Mouse (Mus musculus) hindbrain, embryonic 11.5 days (tissue): Measurements from ENCODE around the gene Mrpl53. TPM values are rescaled to one million over a fixed set of nuclear protein-coding genes. Genes with fewer than 3 reads are reported as not detected.

Experiments
- ATAC-seq: fragments of 200-750 bp; cut with Nextera tagmentation; 2 replicates; pipeline ENCODE4 v1.8.0; 2017; ENCODE audit warnings: mild to moderate bottlenecking, moderate TSS enrichment, moderate library complexity; ENCODE audit not compliant: low FRiP score
- DNase-seq: peaks from one replicate; pipeline ENCODE4 v3.0.0-alpha.2; 2015; ENCODE audit warnings: low spot score
- H3K27ac ChIP-seq: fragments of 300-500 bp; sonication (generic); 2 replicates; pipeline ENCODE4 v1.5.1; 2014; ENCODE audit warnings: mild to moderate bottlenecking, low read depth, low read length
- H3K27me3 ChIP-seq: fragments of 300-500 bp; sonication (generic); 2 replicates; pipeline ENCODE4 v1.6.1; 2014; ENCODE audit warnings: mild to moderate bottlenecking, low read length, moderate library complexity, mixed read lengths; ENCODE audit not compliant: control insufficient read depth, insufficient read depth
- H3K36me3 ChIP-seq: fragments of 300-500 bp; sonication (generic); 2 replicates; pipeline ENCODE4 v1.6.1; 2014; ENCODE audit warnings: mild to moderate bottlenecking, low read length, moderate library complexity, mixed read lengths; ENCODE audit not compliant: control insufficient read depth, insufficient read depth
- H3K4me1 ChIP-seq: fragments of 300-500 bp; sonication (generic); replicated peaks from 2 replicates; pipeline ENCODE4 v1.6.1; 2014; ENCODE audit warnings: low read length, mixed read lengths; ENCODE audit not compliant: control insufficient read depth, insufficient read depth
- H3K4me2 ChIP-seq: fragments of 300-500 bp; sonication (generic); replicated peaks from 2 replicates; pipeline ENCODE4 v1.6.1; 2014; ENCODE audit warnings: mild to moderate bottlenecking, low read depth, low read length
- H3K4me3 ChIP-seq: fragments of 300-500 bp; sonication (generic); 2 replicates; pipeline ENCODE4 v1.5.1; 2014; ENCODE audit warnings: low read depth, low read length
- H3K9ac ChIP-seq: fragments of 300-500 bp; sonication (generic); 2 replicates; pipeline ENCODE4 v1.6.1; 2014; ENCODE audit warnings: low read depth, low read length
- H3K9me3 ChIP-seq: fragments of 300-500 bp; sonication (generic); 2 replicates; pipeline ENCODE4 v1.6.1; 2016; ENCODE audit warnings: low read length; ENCODE audit not compliant: control insufficient read depth
- WGBS: fragments of 180-500 bp; shearing (Covaris S2); extraction: QIAGEN DNeasy Blood & Tissue Kit; methylation state at CpG from one replicate; pipeline ENCODE4 v1.1.7; 2014; 5-methylcytosine and 5-hydroxymethylcytosine counted together
- polyA plus RNA-seq: library from polyadenylated mRNA; unstranded; fragments of >200 nt; fragmentation: Nextera tagmentation; extraction: Ambion mirVana; gene quantifications from 2 replicates; pipeline ENCODE4 v1.2.1, GENCODE M21; 2014

Gene Mrpl53
- polyA plus RNA-seq, 1 experiment from 2014 or later, result 127 TPM

- Histone ChIP-seq H3K27me3 (peaks cover 92% of the 10 kb centered on the region), H3K4me3 (peak overlapping the region; percentile 14; the same call in 1 of the 2 replicates), H3K36me3 (no peaks in the 10 kb centered on the region), H3K4me1 (peaks cover 10% of the 10 kb centered on the region), H3K9me3 (no peaks in the 10 kb centered on the region), H3K27ac (no peak overlapping the region), H3K9ac (no peak overlapping the region), H3K4me2 (0 out of 2 replicates have a peak overlapping the region, but pooled peaks have one; percentile 12)
- under 1% methylated on average over 54 of the region's 58 CpGs for WGBS
- ATAC-seq, result no peak; the same call in none of the 2 replicates
- DNase-seq, result no peak
These were observed 38.3 kb upstream of the Mrpl53 start for GRCm38 (mm10) chr6:83070311-83071219.

- H3K9me3 ChIP-seq, result no peaks in the 10 kb centered on the region
- H3K27me3 ChIP-seq, result peaks cover 92% of the 10 kb centered on the region
- ATAC-seq (peak; percentile 39), DNase-seq (no peak)
- H3K36me3 ChIP-seq, result no peaks in the 10 kb centered on the region
- H3K27ac ChIP-seq, result no peak overlapping the region
- no peak overlapping the region for H3K9ac ChIP-seq
- peaks cover 10% of the 10 kb centered on the region for H3K4me1 ChIP-seq
- 0 out of 2 replicates have a peak overlapping the region, but pooled peaks have one; percentile 11 for H3K4me2 ChIP-seq
- peak overlapping the region; percentile 14; the same call in 1 of the 2 replicates for H3K4me3 ChIP-seq
- WGBS, result under 1% methylated on average over 24 of the region's 24 CpGs
These were observed 37.6 kb upstream of the Mrpl53 start for GRCm38 (mm10) chr6:83071220-83071619.

DNA sequence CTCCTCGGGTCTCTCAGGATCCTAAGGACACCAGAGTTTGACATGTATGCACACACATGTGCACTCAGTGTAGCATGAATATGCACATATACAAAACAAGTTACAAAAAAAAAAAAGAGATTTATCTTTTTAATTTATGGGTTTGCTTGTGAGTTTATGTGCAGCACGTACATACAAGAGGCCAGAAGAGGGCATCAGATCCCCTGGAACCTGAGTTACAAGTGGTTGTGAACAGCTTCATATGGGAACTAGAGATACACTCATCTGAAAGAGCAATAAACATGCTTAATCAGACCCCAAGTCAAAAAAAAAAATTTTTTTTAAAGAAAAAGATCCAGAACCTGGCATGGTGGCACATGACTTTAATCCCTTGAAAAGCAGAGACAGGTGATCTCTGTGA is 33.9 kb upstream of the Mrpl53 start:
- no peak overlapping the region for H3K9ac ChIP-seq
- DNase-seq, result no peak
- no peak overlapping the region for H3K4me3 ChIP-seq
- H3K27me3 ChIP-seq, result peaks cover 57% of the 10 kb centered on the region
- no peaks in the 10 kb centered on the region for H3K9me3 ChIP-seq
- 14% methylated on average over 2 of the region's 2 CpGs for WGBS
- H3K4me1 ChIP-seq, result peaks cover 10% of the 10 kb centered on the region
- no peak overlapping the region for H3K4me2 ChIP-seq
- no peak for ATAC-seq
- H3K36me3 ChIP-seq, result no peaks in the 10 kb centered on the region
- no peak overlapping the region for H3K27ac ChIP-seq

DNA sequence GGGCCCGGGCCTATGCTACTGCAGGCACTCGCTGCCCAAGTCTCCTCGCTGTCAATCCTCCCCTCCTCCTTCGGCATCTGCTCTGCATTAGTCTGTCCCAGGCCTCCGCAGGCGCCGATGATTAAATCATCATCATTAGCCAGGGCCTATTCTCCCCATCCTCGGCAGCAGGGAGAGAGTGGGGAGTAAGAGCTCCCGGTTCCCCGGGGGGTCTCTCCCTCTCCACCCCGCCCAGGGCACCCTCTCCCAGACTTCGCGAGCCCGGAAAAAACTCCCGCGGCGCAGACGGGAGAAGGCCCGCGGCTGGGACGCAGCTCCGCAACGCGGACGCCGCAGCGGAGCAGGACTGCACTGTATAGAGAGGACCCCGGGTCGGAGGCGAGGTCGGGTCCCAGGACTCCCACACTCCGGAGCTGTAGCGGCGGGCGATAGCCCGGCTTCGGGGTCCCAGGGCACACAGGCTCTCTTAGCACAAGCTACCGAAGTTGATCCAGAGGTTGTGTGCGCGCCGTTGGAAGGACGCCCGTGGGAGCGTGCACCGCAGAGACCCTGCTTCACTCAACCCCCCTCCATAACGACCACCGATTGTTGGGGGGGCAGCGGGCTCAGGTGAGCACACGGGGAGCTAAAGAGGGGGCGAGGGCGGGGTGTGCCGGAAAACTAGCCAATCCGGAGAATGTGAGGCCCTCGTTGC is 31.1 kb upstream of the Mrpl53 start, which contains the start of gene Pcgf1:
Pcgf1 (plus strand) TSS at position 240 of the 694 bp plus-strand sequence.
- peak within 1 kb of the TSS; percentile 83 for H3K27ac ChIP-seq
- no peaks in the 10 kb centered on the region for H3K4me1 ChIP-seq
- ATAC-seq (peak; percentile 83), DNase-seq (no peak)
- WGBS, result under 1% methylated on average over 54 of the region's 54 CpGs
- H3K4me3 ChIP-seq, result peak within 1 kb of the TSS; percentile 77
- H3K9me3 ChIP-seq, result no peaks in the 10 kb centered on the region
- H3K4me2 ChIP-seq, result peak within 1 kb of the TSS; percentile 78
- H3K27me3 ChIP-seq, result peaks cover 35% of the 10 kb centered on the region
- peak within 1 kb of the TSS; percentile 78 for H3K9ac ChIP-seq
- H3K36me3 ChIP-seq, result no peaks in the 10 kb centered on the region

GRCm38 (mm10) chr6:83078324-83078858 is 30.4 kb upstream of the Mrpl53 start:
- peak; percentile 100 for DNase-seq
- H3K9me3 ChIP-seq, result no peaks in the 10 kb centered on the region
- ATAC-seq, result peak; percentile 93
- H3K36me3 ChIP-seq, result no peaks in the 10 kb centered on the region
- H3K4me1 ChIP-seq, result no peaks in the 10 kb centered on the region
- WGBS, result under 1% methylated on average over 46 of the region's 46 CpGs
- H3K27me3 ChIP-seq, result peaks cover 34% of the 10 kb centered on the region
- peak overlapping the region; percentile 78 for H3K9ac ChIP-seq
- peak overlapping the region; percentile 77 for H3K4me3 ChIP-seq
- H3K27ac ChIP-seq, result peak overlapping the region; percentile 83
- peak overlapping the region; percentile 55 for H3K4me2 ChIP-seq

DNA sequence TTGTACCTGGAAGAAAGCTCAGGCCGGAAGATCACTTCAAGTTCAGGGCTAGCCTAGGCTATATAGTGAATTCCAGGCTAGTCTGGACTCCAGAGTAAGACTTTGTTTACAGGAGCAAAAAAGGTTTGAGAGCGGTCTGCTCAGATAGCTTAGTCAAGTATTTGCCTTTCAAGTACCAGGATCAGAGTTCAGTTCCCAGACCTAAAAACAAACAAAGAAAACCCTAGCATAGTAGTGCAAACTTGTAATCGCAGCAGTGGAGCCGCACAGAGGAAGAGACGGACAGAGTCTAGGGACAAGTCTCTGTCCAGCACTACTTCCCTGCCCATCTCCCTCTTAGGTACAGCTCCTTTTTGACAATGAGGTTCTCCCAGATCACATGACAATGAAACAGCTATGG is 28.6 kb upstream of the Mrpl53 start:
- Histone ChIP-seq H3K4me1 (no peaks in the 10 kb centered on the region), H3K9ac (no peak overlapping the region), H3K36me3 (no peaks in the 10 kb centered on the region), H3K4me3 (no peak overlapping the region), H3K27me3 (peaks cover 37% of the 10 kb centered on the region), H3K27ac (no peak overlapping the region), H3K4me2 (no peak overlapping the region), H3K9me3 (no peaks in the 10 kb centered on the region)
- no peak for DNase-seq
- ATAC-seq, result no peak
- WGBS, result 97% methylated on average over 5 of the region's 5 CpGs

GRCm38 (mm10) chr6:83083497-83083896 is 25.3 kb upstream of the Mrpl53 start:
- Histone ChIP-seq H3K4me2 (no peak overlapping the region), H3K4me1 (peaks cover 4% of the 10 kb centered on the region; the same call in 1 of the 2 replicates), H3K27me3 (peaks cover 58% of the 10 kb centered on the region), H3K27ac (no peak overlapping the region), H3K9me3 (no peaks in the 10 kb centered on the region), H3K9ac (no peak overlapping the region), H3K4me3 (no peak overlapping the region), H3K36me3 (no peaks in the 10 kb centered on the region)
- ATAC-seq (no peak), DNase-seq (no peak)
- 5% methylated on average over 5 of the region's 5 CpGs for WGBS

DNA sequence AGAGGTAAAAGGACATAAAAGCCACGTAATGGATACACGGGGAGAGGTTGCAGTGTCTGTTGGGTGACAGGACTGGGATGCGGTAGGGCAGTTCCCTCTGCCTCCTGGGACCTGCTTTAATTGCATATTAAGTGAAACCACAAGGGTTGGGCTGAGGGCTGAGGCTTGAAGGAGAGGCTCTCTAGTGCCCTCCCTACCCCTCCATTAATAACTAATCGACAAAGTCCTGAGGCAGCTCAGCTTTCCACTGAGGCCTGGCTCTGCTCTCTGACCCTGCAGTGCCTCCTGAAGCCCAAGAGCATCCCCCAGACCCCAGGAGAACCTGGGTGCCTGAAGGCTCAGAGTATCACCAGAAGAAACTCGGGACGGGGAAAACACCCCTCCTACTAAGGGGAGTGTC is 24.4 kb upstream of the Mrpl53 start:
- Histone ChIP-seq H3K27me3 (peaks cover 65% of the 10 kb centered on the region), H3K36me3 (no peaks in the 10 kb centered on the region), H3K4me1 (peaks cover 4% of the 10 kb centered on the region; the same call in 1 of the 2 replicates), H3K27ac (no peak overlapping the region), H3K9ac (no peak overlapping the region), H3K4me3 (no peak overlapping the region), H3K9me3 (no peaks in the 10 kb centered on the region), H3K4me2 (no peak overlapping the region)
- 0 out of 2 replicates have a peak, but pooled peaks have one; percentile 13 for ATAC-seq
- DNase-seq, result no peak
- WGBS, result 6% methylated on average over 6 of the region's 6 CpGs
